Mouse (Mus musculus) midbrain, postnatal 0 days (tissue): ENCODE data around the gene Ppp1r17. TPM values are rescaled to one million over a fixed set of nuclear protein-coding genes. Genes with fewer than 3 reads are reported as not detected.

Source experiments
- ATAC-seq: fragments of 200-750 bp; cut with Nextera tagmentation; 2 replicates; pipeline ENCODE4 v1.8.0; 2017; ENCODE audit warnings: moderate number of reproducible peaks, mild to moderate bottlenecking, moderate TSS enrichment, moderate library complexity; ENCODE audit not compliant: low FRiP score
- DNase-seq: peaks from one replicate; pipeline ENCODE4 v3.0.0-alpha.2; 2015; ENCODE audit warnings: low spot score
- H3K27ac ChIP-seq: fragments of 300-500 bp; sonication (generic); 2 replicates; pipeline ENCODE4 v1.5.1; 2014; ENCODE audit warnings: low read depth, mild to moderate bottlenecking, low read length, mixed read lengths
- H3K27me3 ChIP-seq: fragments of 300-500 bp; sonication (generic); 2 replicates; pipeline ENCODE4 v1.6.1; 2014; ENCODE audit warnings: low read length, control low read depth, mixed read lengths; ENCODE audit not compliant: insufficient read depth
- H3K36me3 ChIP-seq: fragments of 300-500 bp; sonication (generic); 2 replicates; pipeline ENCODE4 v1.6.1; 2014; ENCODE audit warnings: low read length, control low read depth, mixed read lengths; ENCODE audit not compliant: insufficient read depth
- H3K4me1 ChIP-seq: fragments of 300-500 bp; sonication (generic); 2 replicates; pipeline ENCODE4 v1.6.1; 2014; ENCODE audit warnings: mild to moderate bottlenecking, control low read depth, antibody characterized with exemption, low read length, mixed read lengths; ENCODE audit not compliant: insufficient read depth
- H3K4me2 ChIP-seq: fragments of 300-500 bp; sonication (generic); 2 replicates; pipeline ENCODE4 v1.6.1; 2014; ENCODE audit warnings: low read depth, mild to moderate bottlenecking, low read length, mixed read lengths; ENCODE audit not compliant: poor library complexity, severe bottlenecking
- H3K4me3 ChIP-seq: fragments of 300-500 bp; sonication (generic); 2 replicates; pipeline ENCODE4 v1.5.1; 2014; ENCODE audit warnings: low read depth, mild to moderate bottlenecking, low read length, moderate library complexity
- H3K9ac ChIP-seq: fragments of 300-500 bp; sonication (generic); replicated peaks from 2 replicates; pipeline ENCODE4 v1.6.1; 2014; ENCODE audit warnings: mild to moderate bottlenecking, low read length, moderate library complexity, mixed read lengths; ENCODE audit not compliant: poor library complexity, severe bottlenecking
- H3K9me3 ChIP-seq: fragments of 300-500 bp; sonication (generic); 2 replicates; pipeline ENCODE4 v1.6.1; 2016; ENCODE audit warnings: low read length, control low read depth
- CTCF ChIP-seq: IDR thresholded peaks from 2 replicates; pipeline ENCODE4 v1.5.1; 2016; ENCODE audit warnings: antibody characterized with exemption, mild to moderate bottlenecking
- WGBS: fragments of 180-500 bp; shearing (Covaris S2); extraction: QIAGEN DNeasy Blood & Tissue Kit; methylation state at CpG from one replicate; pipeline ENCODE4 v1.1.7; 2014; 5-methylcytosine and 5-hydroxymethylcytosine counted together
- polyA plus RNA-seq: library from polyadenylated mRNA; unstranded; fragments of >200 nt; fragmentation: Nextera tagmentation; extraction: Ambion mirVana; gene quantifications from 2 replicates; pipeline ENCODE4 v1.2.1, GENCODE M21; 2015
- total RNA-seq: library from RNA; depleted of rRNA; stranded (reverse); fragments of >200 nt; gene quantifications from 2 replicates; pipeline ENCODE4 v1.2.3, GENCODE M21; 2014; rRNA removed

The Ppp1r17 gene
- total and polyA plus RNA-seq, 2 experiments from 2014 or later, result 0.27 to 4.6 TPM

- H3K36me3 ChIP-seq, result no peaks in the 10 kb centered on the region
- H3K27me3 ChIP-seq, result no peaks in the 10 kb centered on the region
- H3K27ac ChIP-seq, result no peak overlapping the region
- H3K4me2 ChIP-seq, result no peak overlapping the region
- no peak overlapping the region for H3K4me3 ChIP-seq
- H3K9ac ChIP-seq, result no peak overlapping the region
- ATAC-seq (peak; percentile 88), DNase-seq (peak; percentile 90)
- H3K9me3 ChIP-seq, result no peaks in the 10 kb centered on the region
- peak; percentile 93 for TF ChIP-seq CTCF
- H3K4me1 ChIP-seq, result no peaks in the 10 kb centered on the region
- 41% methylated on average over 5 of the region's 5 CpGs for WGBS
Observed at GRCm38 (mm10) chr6:56066632-56067282, 49.5 kb downstream of the Ppp1r17 start.

- Histone ChIP-seq H3K36me3 (no peaks in the 10 kb centered on the region), H3K27ac (no peak overlapping the region), H3K9me3 (no peaks in the 10 kb centered on the region), H3K27me3 (no peaks in the 10 kb centered on the region), H3K9ac (no peak overlapping the region), H3K4me1 (no peaks in the 10 kb centered on the region), H3K4me3 (no peak overlapping the region), H3K4me2 (no peak overlapping the region)
- no peak for TF ChIP-seq CTCF
- ATAC-seq (no peak), DNase-seq (no peak)
Observed at GRCm38 (mm10) chr6:56068516-56068915, 51.2 kb downstream of the Ppp1r17 start.

- no peaks in the 10 kb centered on the region for H3K36me3 ChIP-seq
- no peaks in the 10 kb centered on the region for H3K9me3 ChIP-seq
- H3K4me2 ChIP-seq, result no peak overlapping the region
- H3K27me3 ChIP-seq, result no peaks in the 10 kb centered on the region
- 22% methylated on average over 4 of the region's 4 CpGs for WGBS
- ATAC-seq (no peak), DNase-seq (peak; percentile 46)
- no peaks in the 10 kb centered on the region for H3K4me1 ChIP-seq
- no peak overlapping the region for H3K4me3 ChIP-seq
- no peak for TF ChIP-seq CTCF
- H3K27ac ChIP-seq, result no peak overlapping the region
- H3K9ac ChIP-seq, result no peak overlapping the region
Observed at GRCm38 (mm10) chr6:56076378-56076805, 59.1 kb downstream of the Ppp1r17 start.

Other genes with a start within 250 kb of the Ppp1r17 start
- gene Itprid1, start 180.6 kb upstream of the Ppp1r17 start, total RNA-seq, result 0.05 TPM in 1 of 2 replicates, not detected in the other
- gene Itprid1, start 180.6 kb upstream of the Ppp1r17 start, polyA plus RNA-seq, result 0.06 TPM in 1 of 2 replicates, not detected in the other